Mouse (Mus musculus): ENCODE data around the gene Kctd18.

DNA sequence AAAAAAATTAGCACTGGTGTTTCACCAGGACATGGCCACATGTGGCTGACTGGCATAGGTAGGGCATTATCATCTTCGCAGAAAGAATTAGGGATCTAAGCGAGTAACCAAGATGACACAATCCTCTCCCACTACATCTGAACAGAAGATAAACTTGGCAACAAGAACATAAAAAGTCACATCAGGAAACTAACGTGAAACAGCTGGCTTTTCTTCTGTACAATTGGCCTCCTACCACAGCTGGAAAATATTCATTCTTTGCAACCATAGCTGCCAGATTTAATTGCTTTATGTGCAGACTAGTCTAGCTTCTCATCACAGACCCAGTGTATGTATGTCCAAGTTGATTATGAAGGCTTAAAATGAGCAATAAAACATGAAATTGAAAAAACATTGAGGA is 112.8 kb downstream of the Kctd18 start:
- TF ChIP-seq CTCF (IDR thresholded peaks at IDR 0.05; ENCODE audit: control insufficient read depth, insufficient read depth, insufficient read length) (no peak), USF1 (IDR thresholded peaks at IDR 0.05; ENCODE audit: low read depth) (no peak)
